Mouse (Mus musculus): ENCODE data around the gene Kcnq1.

DNA sequence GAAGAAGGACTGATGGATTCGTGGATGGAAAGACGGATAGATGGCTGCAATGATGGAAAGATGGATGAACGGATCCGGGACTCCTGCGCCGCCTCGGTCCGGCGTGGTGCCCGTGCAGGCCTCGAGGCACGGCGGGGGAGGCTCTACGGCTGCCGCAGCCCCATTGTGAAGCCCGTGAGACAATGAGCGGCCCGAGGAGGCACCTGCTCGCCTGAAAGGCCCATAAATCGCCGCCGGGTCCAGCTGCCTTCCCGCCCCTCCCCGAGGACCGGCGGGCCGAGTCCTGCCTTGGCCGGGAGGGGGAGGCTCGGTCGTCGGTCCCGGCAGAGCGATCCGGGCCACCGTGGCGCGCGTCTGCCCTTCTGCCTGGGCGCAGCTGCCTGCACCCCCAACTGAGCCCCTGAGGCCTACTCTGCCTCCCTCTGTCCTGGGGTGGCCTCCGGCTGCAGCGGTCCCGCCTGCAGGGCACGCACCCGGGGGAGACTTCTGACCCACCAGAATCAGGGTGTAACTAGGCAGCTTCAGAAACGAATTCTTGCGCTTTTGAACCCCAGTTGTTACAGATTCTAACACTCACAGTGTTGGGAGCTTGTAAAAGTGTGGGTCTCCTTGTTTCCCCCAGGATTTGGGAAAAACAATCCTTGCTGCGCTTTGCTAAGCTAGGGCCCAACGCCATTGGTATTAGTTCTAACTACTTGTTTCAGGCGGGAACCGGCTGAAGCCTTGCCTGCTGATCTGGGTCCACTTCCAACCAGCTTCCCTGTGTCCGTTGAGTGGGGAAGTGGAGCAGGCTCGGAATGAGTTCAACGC is 339.7 kb downstream of the Kcnq1 start:
- TF ChIP-seq POLR2A (IDR thresholded peaks at IDR 0.05; ENCODE audit: low read depth, low read length) (no peak), CTCF (IDR thresholded peaks at IDR 0.05; ENCODE audit: extremely low read depth, insufficient read length, insufficient replicate concordance, low read depth, low read length) (no peak)
